Mouse (Mus musculus) megakaryocyte-erythroid progenitor cell, adult 5-6 weeks (primary cell): ENCODE data around the gene Stx11. TPM values are rescaled to one million over a fixed set of nuclear protein-coding genes. Genes with fewer than 3 reads are reported as not detected.

Source experiments
- ATAC-seq: replicated peaks from 2 replicates; pipeline ENCODE4 v1.8.0; 2016; ENCODE audit warnings: mild to moderate bottlenecking, inconsistent platforms; ENCODE audit not compliant: severe bottlenecking, poor library complexity, low FRiP score, low TSS enrichment
- total RNA-seq, 2 experiments: library from RNA; stranded (forward) in 1 of 2; stranded (reverse) in 1 of 2; fragments of 200-1000, 215-1000 nt in 1 of 2; fragments of >200 nt in 1 of 2; fragmentation: Nextera tagmentation in 1 of 2; gene quantifications; 2 replicates each; pipeline ENCODE4 v1.2.3; 2014 to 2017

Stx11 gene
- total RNA-seq, 2 experiments from 2014 or later, result 14.6 to 18.1 TPM

- ATAC-seq, result 0 out of 2 replicates have a peak, but pooled peaks have one; percentile 0
These were observed 543 bp downstream of the Stx11 start for GRCm38 (mm10) chr10:12963362-12964147.

- ATAC-seq, result peak; percentile 81
These were observed 1.9 kb downstream of the Stx11 start for GRCm38 (mm10) chr10:12962238-12962637.

GRCm38 (mm10) chr10:12961546-12961945 lies 2.6 kb downstream of the Stx11 start:
- peak; percentile 48 for ATAC-seq

GRCm38 (mm10) chr10:12957271-12957670 lies 6.8 kb downstream of the Stx11 start:
- ATAC-seq, result no peak

- ATAC-seq, result peak; percentile 56; the same call in 1 of the 2 replicates
These were observed 8.3 kb downstream of the Stx11 start for GRCm38 (mm10) chr10:12955831-12956230.

- ATAC-seq, result peak; percentile 99
These were observed 12.7 kb downstream of the Stx11 start for GRCm38 (mm10) chr10:12951358-12951757.

- 0 out of 2 replicates have a peak, but pooled peaks have one; percentile 18 for ATAC-seq
These were observed 14.8 kb downstream of the Stx11 start for GRCm38 (mm10) chr10:12949299-12949698.

GRCm38 (mm10) chr10:12947606-12948005 lies 16.5 kb downstream of the Stx11 start:
- ATAC-seq, result no peak

- ATAC-seq, result peak; percentile 41; the same call in 1 of the 2 replicates
These were observed 22.9 kb downstream of the Stx11 start for GRCm38 (mm10) chr10:12941018-12941761.

GRCm38 (mm10) chr10:12938763-12939162 lies 25.3 kb downstream of the Stx11 start:
- ATAC-seq, result no peak

- ATAC-seq, result no peak
These were observed 28.0 kb downstream of the Stx11 start for GRCm38 (mm10) chr10:12936079-12936478.

- ATAC-seq, result no peak; the same call in 1 of the 2 replicates
These were observed 28.5 kb downstream of the Stx11 start for GRCm38 (mm10) chr10:12935575-12935974.

- ATAC-seq, result no peak
These were observed 32.4 kb downstream of the Stx11 start for GRCm38 (mm10) chr10:12931492-12932400.

GRCm38 (mm10) chr10:12930351-12930905 lies 33.7 kb downstream of the Stx11 start:
- no peak for ATAC-seq

- ATAC-seq, result no peak
These were observed 34.3 kb downstream of the Stx11 start for GRCm38 (mm10) chr10:12929857-12930174.

GRCm38 (mm10) chr10:12929149-12929856 lies 34.8 kb downstream of the Stx11 start:
- ATAC-seq, result peak; percentile 50; the same call in 1 of the 2 replicates

GRCm38 (mm10) chr10:12928193-12928592 lies 35.9 kb downstream of the Stx11 start:
- no peak for ATAC-seq

- peak; percentile 78 for ATAC-seq
These were observed 41.3 kb downstream of the Stx11 start for GRCm38 (mm10) chr10:12922574-12923353.
